Mouse (Mus musculus): ENCODE measurements around the gene Fscb. TPM values are rescaled to one million over a fixed set of nuclear protein-coding genes. Genes with fewer than 3 reads are reported as not detected.

The Fscb gene
- not detected for total RNA-seq (2021)
- long read RNA-seq, experiment 1: 0 reads
- long read RNA-seq, experiment 2: 0 reads

GRCm38 (mm10) chr12:64474590-64474989 lies at the start of gene Fscb:
TSS of gene Fscb (minus strand) at chr12:64474690.
- no peak for DNase-seq

GRCm38 (mm10) chr12:64516775-64517174 lies 42.3 kb upstream of the Fscb start:
- DNase-seq: no peak

- no peak for DNase-seq
Measured at GRCm38 (mm10) chr12:64513439-64513838, 38.9 kb upstream of the Fscb start.

GRCm38 (mm10) chr12:64497706-64498105 lies 23.2 kb upstream of the Fscb start:
- no peak for DNase-seq

- DNase-seq: no peak
Measured at GRCm38 (mm10) chr12:64473615-64474014, 875 bp downstream of the Fscb start.

- DNase-seq: no peak
Measured at GRCm38 (mm10) chr12:64473136-64473535, 1.4 kb downstream of the Fscb start.

- DNase-seq: no peak
Measured at GRCm38 (mm10) chr12:64455228-64455627, 19.3 kb downstream of the Fscb start.

GRCm38 (mm10) chr12:64449911-64450310 lies 24.6 kb downstream of the Fscb start:
- DNase-seq: no peak

GRCm38 (mm10) chr12:64436675-64437074 lies 37.8 kb downstream of the Fscb start:
- no peak for DNase-seq
